Mouse (Mus musculus): ENCODE results near the gene Uqcc3.
"Not testable (repeated sequence)": the region's sequence is repeated elsewhere in the genome, so short reads cannot be mapped to it uniquely, and the experiment has no call there.

Uqcc3 gene

DNA sequence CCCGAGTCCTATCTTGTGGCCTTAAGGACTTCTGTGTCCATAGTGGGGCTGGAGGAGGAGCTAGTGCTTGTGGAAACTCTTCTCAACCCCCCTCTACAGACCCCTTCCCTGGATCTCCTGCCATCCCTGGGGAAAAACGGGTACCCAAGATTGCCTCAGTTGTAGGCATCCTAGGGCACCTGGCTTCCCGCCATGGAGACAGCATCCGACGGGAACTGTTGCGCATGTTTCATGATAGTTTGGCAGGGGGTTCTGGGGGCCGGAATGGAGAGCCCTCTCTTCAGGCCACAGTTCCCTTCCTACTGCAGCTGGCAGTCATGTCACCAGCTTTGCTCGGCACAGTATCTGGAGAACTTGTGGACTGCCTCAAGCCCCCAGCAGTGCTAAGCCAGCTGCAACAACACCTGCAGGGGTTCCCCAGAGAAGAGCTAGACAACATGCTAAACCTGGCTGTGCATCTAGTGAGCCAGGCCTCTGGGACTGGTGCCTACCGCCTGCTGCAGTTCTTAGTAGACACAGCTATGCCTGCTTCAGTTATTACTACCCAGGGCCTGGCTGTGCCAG is 14.8 kb upstream of the Uqcc3 start:
- DNase-seq (ENCODE audit: low spot score in 2 of 2), result no peak

DNA sequence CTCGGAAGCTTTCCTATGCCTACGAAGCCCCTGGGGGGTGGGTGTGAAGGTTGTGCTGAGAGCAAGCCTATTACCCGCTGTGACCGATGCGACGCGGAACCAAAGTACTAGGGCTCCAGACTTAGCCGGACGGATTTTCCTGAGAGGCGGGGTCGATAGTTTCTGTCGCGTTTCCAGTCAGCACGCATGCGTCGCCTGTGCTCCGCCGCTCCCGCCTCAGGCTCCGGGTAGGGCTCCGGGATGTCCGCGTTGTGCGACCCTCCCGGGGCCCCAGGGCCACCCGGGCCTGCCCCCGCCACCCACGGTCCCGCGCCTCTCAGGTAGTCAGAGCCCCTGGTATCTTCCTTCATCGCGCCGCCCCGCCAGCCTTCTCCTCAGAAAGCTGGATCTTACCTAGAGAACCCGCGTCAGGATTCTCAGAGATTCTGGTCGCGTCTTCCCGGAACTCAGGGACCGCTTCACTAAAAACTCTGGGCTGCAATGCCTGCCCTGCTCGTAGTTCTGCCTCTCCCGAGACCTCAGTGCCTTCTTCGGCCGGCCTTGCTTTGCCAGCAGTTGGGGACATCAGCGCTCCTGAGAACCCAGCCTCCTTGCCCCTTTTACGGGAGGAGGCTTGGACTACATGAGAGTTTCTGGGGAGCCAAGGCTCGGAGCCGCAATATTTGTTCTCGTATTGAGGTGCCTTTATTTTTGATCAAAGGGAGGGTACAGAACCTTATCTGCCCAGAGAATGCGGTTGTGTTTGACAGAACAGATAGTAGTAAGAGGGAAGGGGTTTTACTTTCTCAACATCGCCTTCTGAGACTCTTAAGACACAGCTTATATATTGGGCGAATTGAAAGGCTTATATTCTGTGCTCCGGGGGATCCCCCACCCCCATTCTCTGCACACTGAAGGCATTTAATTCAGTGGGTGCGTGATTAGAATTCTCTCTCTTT is 12.4 kb upstream of the Uqcc3 start, which contains the start of gene Ints5:
TSS of gene Ints5 (plus strand) at position 177 of the 938 bp plus-strand sequence.
- DNase-seq (ENCODE audit: low spot score in 2 of 2), result peak; percentile 63 to 83

DNA sequence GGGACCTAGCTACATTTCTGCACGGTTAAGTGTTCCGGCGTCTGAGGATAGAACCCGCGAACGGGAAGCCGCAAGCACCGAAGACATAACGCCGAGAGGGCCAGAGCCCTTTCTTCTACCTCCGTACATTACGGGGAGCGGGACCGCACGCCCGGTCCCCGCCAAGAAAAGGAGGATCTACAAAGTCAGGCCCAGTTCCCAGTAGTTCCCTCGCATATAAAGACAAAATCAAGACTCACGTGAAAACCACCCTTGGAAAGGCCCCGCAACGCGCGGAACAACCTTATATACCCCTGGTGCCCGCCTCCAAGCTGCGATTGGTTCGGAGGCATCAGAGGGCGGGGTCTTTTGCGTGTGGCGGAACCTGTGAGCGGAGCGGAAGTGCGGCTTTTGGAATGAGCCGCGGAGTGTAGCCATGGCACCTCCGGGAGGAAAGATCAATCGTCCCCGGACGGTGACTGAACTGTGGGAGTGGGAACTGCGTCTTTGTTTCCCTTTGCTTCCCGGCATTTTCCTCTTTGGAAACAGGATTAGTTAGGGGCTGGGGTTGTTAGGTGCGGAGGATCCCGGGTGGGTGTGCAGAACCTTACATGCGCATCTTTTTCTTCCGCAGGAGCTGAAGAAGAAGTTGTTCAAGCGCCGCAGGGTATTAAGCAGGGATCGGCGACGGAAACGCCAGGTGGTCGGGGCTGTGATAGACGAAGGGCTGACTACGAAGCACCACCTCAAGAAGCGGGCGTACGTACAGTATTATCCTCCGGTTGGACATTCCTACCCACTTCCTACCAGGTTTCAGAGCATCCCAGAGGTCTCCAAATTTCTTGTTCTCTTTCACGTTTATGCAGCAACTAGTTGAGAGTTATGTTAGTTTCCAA is 8.0 kb upstream of the Uqcc3 start, which contains the start of the genes 1810009A15Rik and Gm49416:
TSS of gene 1810009A15Rik (plus strand) at position 343 of the 875 bp plus-strand sequence.
TSS of gene Gm49416 (plus strand) at position 416 of the 875 bp plus-strand sequence.
- DNase-seq (ENCODE audit: low spot score in 2 of 2), result peak; percentile 85 to 92

DNA sequence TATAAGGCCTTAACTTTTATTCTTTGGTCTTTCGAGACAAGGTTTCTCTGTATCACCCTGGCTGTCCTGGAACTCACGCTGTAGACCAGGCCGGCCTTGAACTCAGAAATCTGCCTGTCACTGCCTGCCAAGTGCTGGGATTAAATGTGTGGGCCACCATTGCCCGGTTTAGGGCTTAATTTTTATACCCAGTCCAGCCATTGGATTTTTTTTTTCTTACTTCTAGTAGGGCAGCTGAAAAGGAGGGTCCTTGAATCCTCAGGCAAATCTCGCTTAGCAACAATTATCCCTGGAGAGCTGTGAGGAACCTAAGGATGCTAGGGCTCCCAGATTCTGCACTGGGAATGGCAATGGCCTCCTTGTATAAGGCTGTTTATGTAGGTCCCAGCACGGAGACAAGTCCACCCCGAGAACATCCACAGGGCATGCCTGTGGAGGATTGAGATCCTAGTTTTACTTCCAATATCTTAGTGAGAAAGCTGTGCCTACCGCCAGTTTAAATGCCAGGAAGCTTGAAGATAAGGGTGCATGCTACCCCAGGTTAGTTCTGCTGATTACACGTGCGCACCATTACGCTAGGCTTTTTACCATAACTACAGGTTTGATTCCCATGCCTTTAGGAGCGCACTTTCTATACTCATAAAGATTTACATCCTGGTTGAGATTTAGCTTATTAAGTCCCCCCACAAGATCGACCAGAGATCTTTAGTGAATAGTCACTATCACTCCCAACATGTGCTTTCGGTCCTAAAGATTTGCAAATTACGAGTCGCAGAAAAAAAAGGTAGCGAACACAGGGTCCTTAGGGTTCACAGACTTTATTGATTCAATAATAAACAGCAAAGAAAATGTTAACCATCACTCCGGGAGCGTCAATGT is 7.1 kb upstream of the Uqcc3 start:
- no peak for DNase-seq (ENCODE audit: low spot score in 2 of 2)

DNA sequence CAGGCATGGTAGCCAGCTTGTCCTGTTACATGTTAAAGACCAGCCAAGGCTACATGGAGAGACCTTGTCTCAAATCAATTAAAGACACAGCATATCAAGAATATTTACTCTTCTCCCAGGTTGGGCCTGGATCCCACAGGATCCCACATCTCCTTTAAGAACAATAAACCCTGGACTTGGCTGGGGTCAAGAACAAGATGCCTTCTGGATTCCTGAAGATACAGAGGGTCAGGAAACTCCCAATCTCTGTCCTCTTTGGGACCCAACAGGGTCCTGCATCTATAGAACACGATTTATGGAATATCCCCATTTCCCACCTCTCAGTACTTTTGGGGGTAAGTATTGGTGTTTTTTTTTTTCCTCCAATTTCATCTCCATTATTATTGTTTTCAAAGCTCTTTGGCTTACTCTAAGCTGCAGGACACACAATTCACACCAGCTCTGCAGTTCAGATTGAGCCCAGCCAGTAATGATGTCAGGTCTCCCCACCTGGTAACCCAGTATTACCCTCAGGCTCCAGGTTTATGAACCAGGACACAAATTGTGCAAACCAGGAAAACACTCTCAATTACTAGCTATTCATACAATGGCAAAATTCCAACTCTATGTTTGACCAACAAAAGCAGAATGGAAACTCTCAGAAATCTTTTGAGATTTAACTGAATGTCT is 6.3 kb upstream of the Uqcc3 start:
- no peak for DNase-seq (ENCODE audit: low spot score in 2 of 2)

DNA sequence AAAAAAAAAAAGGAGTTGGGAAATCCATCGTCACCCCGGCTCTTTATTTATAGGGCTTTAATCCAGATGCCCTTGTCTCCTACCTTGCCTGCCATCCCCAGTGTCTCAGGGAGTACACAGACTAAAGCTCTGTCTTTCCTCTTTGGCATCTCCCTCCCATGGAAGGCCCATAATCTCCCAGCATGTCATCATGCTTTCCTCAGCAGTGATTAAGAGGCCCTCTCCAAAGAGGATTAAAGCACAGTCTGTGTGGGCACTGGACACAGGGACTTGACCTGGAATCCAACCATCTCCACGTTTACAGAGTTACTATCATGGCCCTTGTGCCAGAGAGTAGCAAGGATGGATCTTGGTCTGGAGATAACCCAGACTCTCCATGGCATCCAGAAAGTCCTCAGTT is 2.9 kb upstream of the Uqcc3 start, which contains the start of the genes Lbhd1 and Gm49403:
TSS of gene Lbhd1 (plus strand) at position 117 of the 400 bp plus-strand sequence.
TSS of gene Gm49403 (plus strand) at position 315 of the 400 bp plus-strand sequence.
- no peak for DNase-seq (ENCODE audit: low spot score in 2 of 2)

DNA sequence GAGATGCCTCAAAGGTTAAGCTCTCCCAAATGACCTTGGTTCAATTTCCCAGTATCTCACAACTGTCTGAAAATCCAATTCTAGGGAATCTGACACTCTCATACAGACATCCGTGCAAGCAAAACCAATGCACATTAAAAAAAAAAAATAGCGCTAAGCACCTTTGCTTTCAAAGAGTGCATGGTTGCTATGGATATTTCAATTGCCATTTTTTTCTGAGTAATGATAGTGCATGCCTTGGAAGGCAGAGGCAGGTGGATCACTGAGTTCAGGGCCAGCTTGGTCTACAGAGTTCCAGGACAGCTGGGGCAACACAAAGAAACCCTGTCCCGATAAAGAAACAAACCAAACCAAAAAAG is 290 bp upstream of the Uqcc3 start:
- DNase-seq (ENCODE audit: low spot score in 2 of 2), result no peak

DNA sequence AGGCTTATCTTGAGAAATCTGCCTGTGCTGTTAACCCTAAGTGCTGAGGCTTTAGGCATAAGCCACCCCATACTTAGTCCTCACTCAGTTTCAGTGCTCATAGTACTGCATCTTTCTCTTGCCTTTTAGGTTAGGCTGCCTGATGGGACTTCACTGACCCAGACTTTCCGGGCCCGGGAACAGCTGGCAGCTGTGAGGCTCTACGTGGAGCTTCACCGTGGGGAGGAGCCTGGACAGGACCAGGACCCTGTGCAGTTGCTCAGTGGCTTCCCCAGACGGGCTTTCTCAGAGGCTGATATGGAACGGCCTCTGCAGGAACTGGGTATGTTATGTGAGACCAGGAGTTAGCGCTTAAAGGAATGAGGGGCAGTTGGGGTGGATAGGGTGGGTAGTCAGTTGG is 5.7 kb downstream of the Uqcc3 start:
- DNase-seq (ENCODE audit: low spot score in 2 of 2), result no peak

DNA sequence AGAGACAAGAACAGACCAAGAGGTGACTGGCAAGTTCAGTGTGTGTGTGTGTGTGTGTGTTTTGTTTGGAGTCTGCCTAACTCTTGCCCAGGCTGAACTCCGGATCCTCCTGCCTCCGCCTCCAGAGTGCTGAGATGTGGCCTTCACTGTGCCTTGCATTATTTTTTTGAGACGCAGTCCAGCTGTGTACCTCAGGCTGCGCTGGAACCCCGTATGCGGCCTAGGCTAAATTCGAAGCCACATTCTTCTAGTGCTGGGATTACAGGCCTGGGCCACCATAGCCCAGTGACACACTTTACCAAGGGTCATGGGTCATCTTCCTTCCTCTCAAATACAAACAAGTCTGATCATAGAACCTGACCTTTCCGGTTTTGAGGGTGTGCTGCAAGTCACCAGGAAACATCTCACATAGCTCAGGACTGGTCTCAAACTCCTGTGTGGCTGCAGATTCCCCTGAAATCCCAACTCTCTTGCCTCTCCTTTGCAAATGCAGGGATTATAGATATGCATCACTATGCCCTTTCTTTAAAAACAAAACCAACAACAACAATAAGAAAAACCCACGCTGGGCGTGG is 8.4 kb downstream of the Uqcc3 start:
- no peak for DNase-seq (ENCODE audit: low spot score in 2 of 2)

DNA sequence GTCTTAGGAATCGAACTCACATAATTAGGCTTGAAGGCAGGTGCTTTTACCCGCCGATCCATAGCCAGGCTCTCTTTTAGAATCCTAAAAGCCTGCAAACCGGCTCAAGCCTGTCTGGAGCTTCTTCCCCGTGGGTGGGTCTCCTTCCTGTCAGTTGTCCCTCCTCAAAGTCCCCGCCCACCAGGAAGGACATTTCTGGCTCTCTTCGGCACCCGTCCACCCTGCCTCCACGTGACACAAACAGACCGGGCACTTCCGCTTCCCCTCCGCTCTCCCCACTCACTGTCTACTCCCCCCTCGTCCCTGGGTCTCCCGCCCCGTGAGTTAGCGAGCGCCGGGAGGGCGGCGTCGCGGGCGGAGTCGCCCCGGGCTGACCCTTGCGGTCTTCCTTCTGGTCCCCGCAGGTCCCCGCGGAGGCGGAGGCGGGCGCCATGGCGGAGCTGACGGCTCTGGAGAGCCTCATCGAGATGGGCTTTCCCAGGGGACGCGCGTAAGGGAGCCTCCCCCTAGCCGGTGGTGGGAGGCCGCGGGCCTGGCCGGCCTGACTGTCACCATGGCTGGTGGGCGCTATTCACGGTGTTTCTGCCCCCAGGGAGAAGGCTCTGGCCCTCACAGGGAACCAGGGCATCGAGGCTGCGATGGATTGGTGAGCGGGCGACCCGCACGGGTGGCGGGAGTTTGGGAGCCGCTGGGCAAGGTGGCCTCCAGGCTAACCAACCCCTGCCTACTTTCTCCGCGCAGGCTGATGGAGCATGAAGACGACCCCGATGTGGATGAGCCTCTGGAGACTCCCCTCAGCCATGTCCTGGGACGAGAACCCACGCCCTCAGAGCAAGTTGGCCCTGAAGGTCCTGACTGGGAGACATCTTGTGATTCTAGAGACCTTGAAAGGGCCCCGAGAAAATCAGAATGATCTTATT is 9.2 kb downstream of the Uqcc3 start, which contains the start of gene Ubxn1:
TSS of gene Ubxn1 (plus strand) at position 230 of the 920 bp plus-strand sequence.
- DNase-seq (ENCODE audit: low spot score in 2 of 2), result peak; percentile 95 to 98

DNA sequence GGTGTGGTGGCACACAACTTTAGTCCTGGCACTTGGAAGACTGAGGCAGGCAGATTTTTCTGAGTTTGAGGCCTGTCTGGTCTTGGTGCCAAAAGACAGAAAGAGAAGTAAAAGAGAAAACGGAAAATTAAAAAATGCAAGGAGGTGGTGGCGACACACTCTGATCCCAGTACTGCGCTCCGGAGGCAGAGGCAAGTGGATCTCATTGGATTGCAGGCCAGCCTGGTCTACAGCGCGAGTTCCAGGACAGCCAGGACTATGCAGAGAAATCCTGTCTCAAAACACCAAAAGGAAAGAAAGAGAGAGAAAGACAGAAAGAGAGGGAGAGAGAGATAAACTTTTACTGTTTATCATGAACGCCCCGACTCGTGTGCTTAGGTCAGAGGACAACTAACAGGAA is 9.9 kb downstream of the Uqcc3 start:
- DNase-seq (ENCODE audit: low spot score in 2 of 2), result no peak

DNA sequence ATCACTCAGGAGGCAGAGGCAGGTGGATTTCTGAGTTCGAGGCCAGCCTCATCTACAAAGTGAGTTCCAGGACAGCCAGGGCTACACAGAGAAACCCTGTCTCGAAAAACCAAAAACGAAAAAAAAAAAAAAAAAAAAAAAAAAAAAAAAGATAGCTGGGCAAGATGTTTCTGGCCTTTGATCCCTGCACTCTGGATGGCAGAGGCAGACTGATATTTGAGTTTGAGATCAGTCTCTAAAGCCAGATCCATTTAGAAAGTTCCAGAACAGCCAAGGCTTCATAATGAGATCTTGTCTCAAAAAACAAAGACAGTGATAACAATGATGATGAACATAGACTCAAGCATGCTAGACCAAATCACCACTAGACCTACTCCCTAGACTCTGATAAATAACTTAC is 10.3 kb downstream of the Uqcc3 start:
- not testable (repeated sequence) for DNase-seq (ENCODE audit: low spot score in 2 of 2)

DNA sequence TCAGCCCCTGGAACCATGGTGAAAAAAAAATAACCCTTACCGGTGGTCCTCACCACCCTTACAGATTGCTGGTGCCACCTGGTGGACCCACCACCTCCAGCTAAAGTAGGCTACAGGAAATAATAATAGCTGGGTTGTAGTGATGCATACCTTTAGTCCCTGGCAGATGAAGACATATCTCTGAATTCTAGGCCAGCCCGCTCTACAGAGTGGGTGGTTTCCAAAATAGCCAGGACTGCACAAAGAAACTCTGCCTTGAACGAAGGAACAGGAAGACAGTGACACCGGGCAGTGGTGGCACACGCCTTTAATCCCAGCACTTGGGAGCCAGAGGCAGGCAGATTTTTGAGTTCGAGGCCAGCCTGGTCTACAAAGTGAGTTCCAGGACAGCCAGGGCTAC is 16.5 kb downstream of the Uqcc3 start:
- DNase-seq (ENCODE audit: low spot score in 2 of 2), result no peak

DNA sequence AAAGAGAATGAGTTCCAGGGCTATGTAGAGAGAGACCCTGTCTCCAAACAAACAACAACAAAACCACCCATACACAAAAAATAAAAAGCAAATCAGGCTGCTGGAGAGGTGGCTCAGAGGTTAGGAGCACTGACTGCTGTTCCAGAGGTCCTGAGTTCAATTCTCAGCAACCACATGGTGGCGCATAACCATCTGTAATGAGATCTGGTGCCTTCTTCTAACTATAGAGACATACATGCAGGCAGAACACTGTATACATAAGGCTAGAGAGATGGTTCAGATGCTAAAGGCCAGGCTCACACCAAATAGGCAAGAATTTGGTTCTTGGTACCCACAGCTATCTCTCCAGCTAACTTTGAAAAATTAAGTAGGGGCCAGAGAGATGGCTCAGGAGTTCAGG is 21.7 kb downstream of the Uqcc3 start:
- DNase-seq (ENCODE audit: low spot score in 2 of 2), result no peak

DNA sequence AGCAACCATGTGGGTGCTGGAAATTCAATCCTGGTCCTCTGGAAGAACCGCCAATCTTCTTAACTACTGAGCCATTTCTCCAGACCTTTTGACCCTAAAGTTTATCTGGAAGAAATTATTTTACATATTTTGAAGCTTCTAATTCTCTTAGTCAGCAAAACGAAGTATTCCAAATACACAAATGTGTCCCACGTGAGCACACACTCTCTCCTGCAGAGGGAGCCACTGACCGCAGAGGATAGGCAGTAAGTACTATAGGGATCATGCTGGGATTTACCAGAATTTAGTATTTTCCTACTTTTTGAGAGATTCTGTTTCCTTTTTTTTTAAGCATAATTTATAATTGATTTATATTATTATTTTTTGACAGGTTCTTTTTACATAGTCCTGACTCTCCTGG is 23.0 kb downstream of the Uqcc3 start:
- no peak for DNase-seq (ENCODE audit: low spot score in 2 of 2)

DNA sequence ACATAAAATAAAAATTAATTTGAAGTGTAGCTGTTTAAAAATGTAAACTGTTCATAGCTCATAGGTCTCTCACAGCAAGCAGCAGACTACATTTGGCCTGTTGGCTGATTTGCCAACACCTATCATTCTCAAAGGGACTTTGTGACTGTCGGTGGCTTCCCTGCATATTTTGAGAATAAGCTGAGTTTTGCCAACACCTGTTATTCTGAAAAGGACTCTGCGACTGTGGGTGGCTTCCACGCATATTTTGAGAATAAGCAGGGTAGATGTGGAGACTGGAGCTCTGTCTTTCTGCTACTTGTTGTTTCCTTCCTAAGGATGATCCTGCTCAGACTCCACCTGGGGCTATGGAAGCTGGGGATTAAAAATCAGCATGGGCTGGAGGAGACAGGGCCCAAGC is 27.6 kb downstream of the Uqcc3 start:
- no peak for DNase-seq (ENCODE audit: low spot score in 2 of 2)

DNA sequence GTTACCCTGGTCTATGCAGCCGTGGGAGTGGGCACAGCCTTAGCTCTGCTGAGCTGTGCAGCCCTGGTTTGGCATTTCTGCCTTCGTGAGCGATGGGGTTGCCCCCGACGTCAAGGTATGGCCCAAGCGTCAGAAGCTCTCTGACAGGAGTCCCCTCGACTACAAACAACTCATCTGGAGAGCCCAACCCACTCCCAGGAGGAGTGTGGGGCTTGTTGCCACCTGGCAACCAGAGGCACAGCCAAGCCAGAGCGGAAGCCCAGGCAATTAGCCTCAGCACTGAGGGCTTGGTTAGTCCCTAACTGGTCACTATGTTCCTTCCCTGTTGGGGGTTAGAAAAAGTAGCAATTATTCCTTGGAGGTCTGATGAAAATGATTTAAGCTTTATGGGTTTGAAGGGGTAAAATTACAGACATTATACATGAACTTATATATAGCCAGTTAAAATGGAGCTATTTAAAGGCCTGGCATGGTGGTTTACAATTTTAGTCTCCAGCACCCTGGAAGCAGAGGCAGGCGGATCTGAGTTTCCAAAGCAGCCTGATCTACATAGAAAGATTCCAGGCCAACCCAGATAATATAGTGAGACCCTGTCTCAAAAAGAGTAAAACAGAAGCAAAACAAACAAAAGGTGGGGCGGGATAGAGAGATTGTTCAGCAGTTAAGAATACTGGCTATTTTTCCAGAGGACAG is 28.3 kb downstream of the Uqcc3 start:
- no peak for DNase-seq (ENCODE audit: low spot score in 2 of 2)

DNA sequence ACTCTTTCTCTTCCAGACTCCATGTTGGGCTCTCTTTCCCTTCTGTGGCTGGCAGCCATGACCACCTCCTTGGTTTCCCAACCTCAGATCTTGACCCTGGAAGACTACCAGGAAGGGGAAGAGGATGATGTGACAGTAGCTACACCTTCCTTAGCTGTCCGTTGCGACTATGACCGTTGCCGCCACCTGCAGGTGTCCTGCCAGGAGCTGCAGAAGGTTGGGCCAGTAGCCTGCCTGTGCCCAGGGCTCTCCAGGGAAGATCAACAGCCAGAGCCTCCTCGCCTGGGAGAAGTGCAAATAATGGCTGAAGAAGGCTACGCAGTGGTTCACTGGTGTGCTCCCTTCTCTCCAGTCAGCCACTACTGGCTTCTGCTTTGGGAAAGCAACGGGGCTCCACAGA is 29.1 kb downstream of the Uqcc3 start:
- no peak for DNase-seq (ENCODE audit: low spot score in 2 of 2)
